Mouse (Mus musculus) G1E (cell line): ENCODE measurements around the gene Cacng4.

ENCODE experiments used
- CTCF ChIP-seq: IDR thresholded peaks from 2 replicates; pipeline ENCODE4 v1.5.1; 2012; ENCODE audit warnings: low read depth, low read length, inconsistent platforms, mixed read lengths
- GATA1 ChIP-seq: IDR thresholded peaks from 2 replicates; pipeline ENCODE4 v1.6.1; 2012; ENCODE audit warnings: borderline replicate concordance, low read length, inconsistent platforms, mixed read lengths
- POLR2AphosphoS5 ChIP-seq: IDR thresholded peaks from 2 replicates; pipeline ENCODE4 v1.6.1; 2012; ENCODE audit warnings: low read depth, low read length, inconsistent platforms; ENCODE audit not compliant: insufficient replicate concordance
- TAL1 ChIP-seq: conservative IDR thresholded peaks from 2 replicates; pipeline ENCODE4 v1.6.1; 2012; ENCODE audit warnings: low read depth, low read length, inconsistent platforms, mixed read lengths

GRCm38 (mm10) chr11:107705476-107706074 is 88.8 kb downstream of the Cacng4 start:
- no peak for TF ChIP-seq CTCF
- TF ChIP-seq GATA1, result no peak
- no peak for TF ChIP-seq POLR2AphosphoS5
- TF ChIP-seq TAL1, result no peak
